Mouse (Mus musculus) MEL (cell line): Measurements from ENCODE around the gene Gm20721.

ENCODE experiments used
- CHD2 ChIP-seq: IDR thresholded peaks from 2 replicates; pipeline ENCODE4 v1.6.1; 2011; ENCODE audit warnings: low read length, improper control_type of control experiment
- CTCF ChIP-seq, 3 experiments: IDR thresholded peaks in 2 of 3; conservative IDR thresholded peaks in 1 of 3; 2 replicates each; pipeline ENCODE4 v1.5.1; 2011 to 2012; ENCODE audit warnings: low read length in 3 of 3, low read depth in 2 of 3, mild to moderate bottlenecking in 2 of 3, improper control_type of control experiment in 1 of 3, inconsistent platforms in 1 of 3, mixed read lengths in 1 of 3, moderate library complexity in 1 of 3; ENCODE audit not compliant: control insufficient read depth in 1 of 3, insufficient read depth in 1 of 3, poor library complexity in 1 of 3, severe bottlenecking in 1 of 3
- E2F4 ChIP-seq: IDR thresholded peaks from 2 replicates; pipeline ENCODE4 v1.6.1; 2011; ENCODE audit warnings: low read depth, low read length, improper control_type of control experiment, borderline replicate concordance
- EP300 ChIP-seq, 2 experiments: IDR thresholded peaks; 2 replicates each; pipeline ENCODE4 v1.6.1; 2011; ENCODE audit warnings: improper control_type of control experiment in 2 of 2, low read length in 2 of 2, low read depth in 1 of 2, mild to moderate bottlenecking in 1 of 2
- GATA1 ChIP-seq: IDR thresholded peaks from 2 replicates; pipeline ENCODE4 v1.6.1; 2011; ENCODE audit warnings: low read depth, low read length, improper control_type of control experiment
- HCFC1 ChIP-seq: IDR thresholded peaks from 2 replicates; pipeline ENCODE4 v1.6.1; 2012; ENCODE audit warnings: low read depth, mild to moderate bottlenecking, inconsistent platforms, low read length, improper control_type of control experiment, moderate library complexity
- MAX ChIP-seq: IDR thresholded peaks from 2 replicates; pipeline ENCODE4 v1.6.1; 2011; ENCODE audit warnings: low read length, improper control_type of control experiment
- MEF2A ChIP-seq: IDR thresholded peaks from 2 replicates; pipeline ENCODE4 v1.6.1; 2014; ENCODE audit warnings: low read depth, mild to moderate bottlenecking, inconsistent platforms, low read length, improper control_type of control experiment; ENCODE audit not compliant: poor library complexity, insufficient replicate concordance, severe bottlenecking; ENCODE audit errors: extremely low read depth
- POLR2A ChIP-seq, 2 experiments: IDR thresholded peaks; 2 replicates each; pipeline ENCODE4 v1.6.1; 2011 to 2012; ENCODE audit warnings: low read length in 2 of 2, mild to moderate bottlenecking in 2 of 2, control low read depth in 1 of 2, improper control_type of control experiment in 1 of 2, low read depth in 1 of 2, moderate library complexity in 1 of 2; ENCODE audit not compliant: control insufficient read depth in 1 of 2, insufficient read depth in 1 of 2, poor library complexity in 1 of 2
- RCOR1 ChIP-seq: IDR thresholded peaks from 2 replicates; pipeline ENCODE4 v1.6.1; 2012; ENCODE audit warnings: low read depth, mild to moderate bottlenecking, inconsistent platforms, low read length, improper control_type of control experiment
- UBTF ChIP-seq: IDR thresholded peaks from 2 replicates; pipeline ENCODE4 v1.6.1; 2012; ENCODE audit warnings: low read depth, mild to moderate bottlenecking, inconsistent platforms, low read length, improper control_type of control experiment, moderate library complexity, borderline replicate concordance; ENCODE audit not compliant: insufficient read depth

- TF ChIP-seq RCOR1 (no peak), MAX (no peak), CTCF (IDR thresholded peaks at IDR 0.05 in 2 of 3, conservative IDR thresholded peaks at IDR 0.05 in 1 of 3; ENCODE audit: control insufficient read depth in 1 of 3, insufficient read depth in 1 of 3, low read depth in 2 of 3, low read length in 3 of 3, poor library complexity in 1 of 3, severe bottlenecking in 1 of 3) (no peak), POLR2A (IDR thresholded peaks at IDR 0.05; ENCODE audit: control insufficient read depth in 1 of 2, insufficient read depth in 1 of 2, low read depth in 1 of 2, low read length in 2 of 2, poor library complexity in 1 of 2) (no peak), EP300 (IDR thresholded peaks at IDR 0.05; ENCODE audit: low read depth in 1 of 2, low read length in 2 of 2) (no peak), UBTF (no peak), CHD2 (no peak), E2F4 (no peak), MEF2A (no peak), GATA1 (no peak), HCFC1 (no peak)
Observed at GRCm38 (mm10) chr2:174328358-174328905, 18.1 kb downstream of the Gm20721 start.
